8 mouse cellular contexts compared by ENCODE assay signal in the genomic region with DNA sequence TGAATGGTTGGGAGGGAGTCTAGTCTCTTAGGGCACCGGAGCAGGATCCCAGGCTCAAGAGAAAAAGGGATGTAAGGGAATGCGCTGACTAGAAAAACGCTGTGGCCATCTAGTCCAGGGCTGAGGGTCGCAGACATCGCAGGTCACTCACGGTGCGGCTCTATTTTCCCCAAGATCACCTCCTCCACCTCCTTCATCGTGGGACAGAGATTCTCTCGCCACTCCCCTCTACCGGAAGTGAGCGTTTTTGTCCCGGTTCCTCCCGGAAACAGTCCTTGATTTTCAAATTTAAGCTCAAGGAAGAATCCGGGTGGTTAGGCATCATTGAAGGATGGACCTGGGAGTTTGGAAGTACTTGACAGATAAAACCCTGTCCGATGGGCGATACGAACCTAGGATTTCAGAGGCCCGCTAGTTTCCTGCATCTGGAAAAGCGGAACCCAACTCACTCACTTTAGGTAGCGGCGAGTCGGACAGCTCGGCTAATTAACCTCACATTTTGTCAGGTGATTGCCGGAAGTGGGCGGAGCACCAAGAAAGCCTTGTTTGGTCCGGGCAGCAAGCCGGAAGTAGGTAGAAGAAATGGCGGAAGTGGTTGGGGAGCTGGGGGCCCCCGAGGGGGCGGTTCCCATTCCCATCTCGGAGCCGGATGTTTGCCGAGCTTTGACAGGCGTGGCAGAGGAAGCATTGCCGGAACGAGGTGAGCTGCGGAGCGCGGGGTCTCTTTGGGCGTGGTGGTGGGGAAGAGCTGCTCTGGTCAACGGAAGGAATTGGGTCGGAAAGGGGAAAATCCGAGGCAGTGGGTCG. TPM values are rescaled to one million over a fixed set of nuclear protein-coding genes. Genes with fewer than 3 reads are reported as not detected.
A peak's percentile ranks its signal among the peaks of the same experiment; 100 is the strongest.
DNase-seq lines count a peak whose midpoint lies in the region; ATAC-seq lines count a peak whose summit lies in the region.

A gene (minus strand): TSS at position 239 of the 807 bp plus-strand sequence.
A gene (plus strand): TSS at position 308 of the 807 bp plus-strand sequence.

- no peaks in the 10 kb centered on the region for H3K27me3 ChIP-seq in heart, embryonic 10.5 days (ENCODE audit: insufficient read depth, poor library complexity, severe bottlenecking)
- no peaks in the 10 kb centered on the region for H3K27me3 ChIP-seq in kidney, embryonic 15.5 days

- H3K9me3 ChIP-seq in heart, embryonic 10.5 days: no peaks in the 10 kb centered on the region
- no peaks in the 10 kb centered on the region for H3K9me3 ChIP-seq in kidney, embryonic 15.5 days (replicated peaks)

- peak within 1 kb of the TSS; percentile 93 for H3K27ac ChIP-seq in heart, embryonic 10.5 days
- H3K27ac ChIP-seq in kidney, embryonic 15.5 days: peak within 1 kb of the TSS; percentile 88

- peak within 1 kb of the TSS; percentile 95 for H3K4me3 ChIP-seq in heart, embryonic 10.5 days
- peak within 1 kb of the TSS; percentile 59 for H3K4me3 ChIP-seq in kidney, embryonic 15.5 days (replicated peaks)

- peak within 1 kb of the TSS; percentile 90 for H3K4me2 ChIP-seq in kidney, embryonic 15.5 days

- H3K4me1 ChIP-seq in heart, embryonic 10.5 days: peaks cover 54% of the 10 kb centered on the region
- peaks cover 37% of the 10 kb centered on the region for H3K4me1 ChIP-seq in kidney, embryonic 15.5 days

- peak; percentile 95 to 96 for DNase-seq in B cell, adult 2 months
- peak; percentile 99 for DNase-seq in brain, adult 2 months (ENCODE audit: low read depth, low spot score)
- peak; percentile 99 for DNase-seq in heart, embryonic 10.5 days (ENCODE audit: low spot score)
- DNase-seq in liver: peak; percentile 98
- peak; percentile 95 to 96 for DNase-seq in spleen, postnatal 4 days (ENCODE audit: low spot score in 2 of 2)

- H3K36me3 ChIP-seq in heart, embryonic 10.5 days: peaks cover 56% of the 10 kb centered on the region
- H3K36me3 ChIP-seq in kidney, embryonic 15.5 days: peaks cover 57% of the 10 kb centered on the region

- peak; percentile 93 for ATAC-seq in erythroblast, adult 5-6 weeks (replicated peaks; ENCODE audit: low FRiP score, poor library complexity, severe bottlenecking)
- ATAC-seq in kidney, embryonic 15.5 days (replicated peaks; ENCODE audit: low FRiP score): peak; percentile 92
- peak; percentile 90 for ATAC-seq in monocyte, adult 5-6 weeks (replicated peaks; ENCODE audit: insufficient number of reproducible peaks, low FRiP score, low TSS enrichment, poor library complexity, severe bottlenecking)

- under 1% methylated on average over 44 of the region's 44 CpGs for WGBS in heart, embryonic 10.5 days
- WGBS in kidney, embryonic 15.5 days: under 1% methylated on average over 44 of the region's 44 CpGs

- peak within 1 kb of the TSS; percentile 86 for H3K9ac ChIP-seq in kidney, embryonic 15.5 days

RNA-seq across cellular contexts. Expression of the first gene that starts in this region (rescaled TPM):
- total RNA-seq in erythroblast, adult 5-6 weeks (2015; ENCODE audit: low replicate concordance): 0.77 and 1.0 TPM in 2 replicates
- total RNA-seq in erythroblast, adult 5-6 weeks (2017; ENCODE audit: low replicate concordance): 2.1 and 6.5 TPM in 2 replicates
- polyA plus RNA-seq in heart, embryonic 10.5 days (2016; fragmentation: Nextera tagmentation; extraction: Ambion mirVana): 7.4 and 10.4 TPM in 2 replicates
- 11.9 and 13.7 TPM in 2 replicates for polyA plus RNA-seq in kidney, embryonic 15.5 days (2015; fragmentation: Nextera tagmentation; extraction: Ambion mirVana)
- 14.1 to 20.3 TPM (median 17.1 TPM) in 3 replicates for total RNA-seq in monocyte, adult 5-6 weeks (2017)

RNA-seq across cellular contexts. Expression of the second gene that starts in this region (rescaled TPM):
- 39.5 and 46.7 TPM in 2 replicates for total RNA-seq in erythroblast, adult 5-6 weeks (2015; ENCODE audit: low replicate concordance)
- total RNA-seq in erythroblast, adult 5-6 weeks (2017; ENCODE audit: low replicate concordance): 29.9 and 33.3 TPM in 2 replicates
- polyA plus RNA-seq in heart, embryonic 10.5 days (2016; fragmentation: Nextera tagmentation; extraction: Ambion mirVana): 212 and 229 TPM in 2 replicates
- 110 and 132 TPM in 2 replicates for polyA plus RNA-seq in kidney, embryonic 15.5 days (2015; fragmentation: Nextera tagmentation; extraction: Ambion mirVana)
- 45.7 to 97.1 TPM (median 89.8 TPM) in 3 replicates for total RNA-seq in monocyte, adult 5-6 weeks (2017)

Comparison
In these comparisons a context has a peak if more than half of its experiments do, and no peak if none do; other contexts are left out.
1. Peak in every context shown above with its lines: DNase-seq, ATAC-seq, H3K4me3 ChIP-seq and H3K27ac ChIP-seq.